Comparison of ENCODE assay signal across 18 mouse cellular contexts in the genomic region with DNA sequence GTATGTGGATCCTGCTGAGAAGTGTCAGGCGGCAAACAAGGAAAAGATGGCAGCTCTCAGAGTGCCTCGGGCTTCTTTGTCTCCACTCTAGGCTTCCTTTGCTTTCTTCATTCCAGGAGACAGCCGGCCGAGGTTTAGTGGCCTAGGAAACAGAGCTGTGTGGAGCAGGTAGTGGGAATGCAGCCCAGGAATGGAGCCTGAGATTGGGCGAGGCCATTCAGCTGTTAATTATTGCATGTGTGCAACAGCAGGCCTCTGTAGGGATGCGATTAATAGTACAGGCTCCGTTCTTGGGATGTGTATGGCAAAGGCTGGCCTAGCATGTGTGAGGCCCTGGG. TPM values are rescaled to one million over a fixed set of nuclear protein-coding genes. Genes with fewer than 3 reads are reported as not detected.
DNase-seq lines count a peak whose midpoint lies in the region; ATAC-seq and TF ChIP-seq lines count a peak whose summit lies in the region.
"Had no signal": no experiment of that assay in that cellular context is flagged by ENCODE, and none has a peak within 500 bp of the region (broad histone marks: within the 10 kb centered on the region; RNA-seq: fewer than 3 reads in every experiment).

No protein-coding gene starts in this region.

- H3K27me3 ChIP-seq in forebrain, embryonic 12.5 days: no peaks in the 10 kb centered on the region
- no peaks in the 10 kb centered on the region for H3K27me3 ChIP-seq in forebrain, postnatal 0 days (ENCODE audit: insufficient read depth, low read length)
- no peaks in the 10 kb centered on the region for H3K27me3 ChIP-seq in intestine, postnatal 0 days (replicated peaks; ENCODE audit: control insufficient read depth, insufficient read depth, low read length)
- H3K27me3 ChIP-seq: limb, embryonic 12.5 days; Patski had no signal

- H3K27ac ChIP-seq in forebrain, embryonic 12.5 days: peak overlapping the region; percentile 31
- no peak overlapping the region for H3K27ac ChIP-seq in forebrain, postnatal 0 days (ENCODE audit: low read depth, low read length)
- H3K27ac ChIP-seq in ES-E14 (ENCODE audit: insufficient read depth, low read depth, low read length, poor library complexity, severe bottlenecking): peak overlapping the region; percentile 97
- H3K27ac ChIP-seq in intestine, postnatal 0 days (ENCODE audit: low read depth, low read length): no peak overlapping the region
- H3K27ac ChIP-seq: limb, embryonic 12.5 days had no signal

- no peak overlapping the region for H3K4me2 ChIP-seq in forebrain, embryonic 12.5 days
- no peak overlapping the region for H3K4me2 ChIP-seq in forebrain, postnatal 0 days (ENCODE audit: low read depth)
- peak overlapping the region; percentile 64 for H3K4me2 ChIP-seq in intestine, postnatal 0 days (replicated peaks; ENCODE audit: low read depth)
- H3K4me2 ChIP-seq: limb, embryonic 12.5 days had no signal

- no peaks in the 10 kb centered on the region for H3K36me3 ChIP-seq in forebrain, embryonic 12.5 days (replicated peaks)
- no peaks in the 10 kb centered on the region for H3K36me3 ChIP-seq in forebrain, postnatal 0 days (ENCODE audit: insufficient read depth)
- H3K36me3 ChIP-seq in ES-E14 (ENCODE audit: control insufficient read depth, insufficient read depth, low read length, poor library complexity, severe bottlenecking): no peaks in the 10 kb centered on the region; the same call in 1 of the 2 replicates
- no peaks in the 10 kb centered on the region for H3K36me3 ChIP-seq in intestine, postnatal 0 days (ENCODE audit: control insufficient read depth, insufficient read depth)
- H3K36me3 ChIP-seq: limb, embryonic 12.5 days had no signal

- H3K4me3 ChIP-seq in forebrain, embryonic 12.5 days (replicated peaks): no peak overlapping the region
- no peak overlapping the region for H3K4me3 ChIP-seq in forebrain, postnatal 0 days (ENCODE audit: low read depth, low read length)
- peak overlapping the region; percentile 38 to 58; a peak in 2 of 4 replicates for H3K4me3 ChIP-seq in ES-E14 (ENCODE audit: insufficient read depth in 1 of 2, low read depth in 1 of 2, low read length in 2 of 2, poor library complexity in 1 of 2, severe bottlenecking in 1 of 2)
- H3K4me3 ChIP-seq in intestine, postnatal 0 days (ENCODE audit: low read depth, low read length): peak overlapping the region; percentile 42
- H3K4me3 ChIP-seq: limb, embryonic 12.5 days had no signal

- no peak for TF ChIP-seq CTCF in forebrain, postnatal 0 days (IDR thresholded peaks at IDR 0.05; ENCODE audit: low read depth)
- no peak for TF ChIP-seq CTCF in intestine, postnatal 0 days (IDR thresholded peaks at IDR 0.05; ENCODE audit: low read depth)

- no peak overlapping the region for H3K9ac ChIP-seq in forebrain, embryonic 12.5 days
- H3K9ac ChIP-seq in forebrain, postnatal 0 days: no peak overlapping the region
- peak overlapping the region; percentile 78; the same call in 1 of the 2 replicates for H3K9ac ChIP-seq in ES-E14 (ENCODE audit: insufficient read depth, low read depth, low read length, poor library complexity, severe bottlenecking)
- no peak overlapping the region for H3K9ac ChIP-seq in intestine, postnatal 0 days (ENCODE audit: low read depth, low read length)
- H3K9ac ChIP-seq: limb, embryonic 12.5 days; liver, postnatal 0 days had no signal

- H3K4me1 ChIP-seq in forebrain, embryonic 12.5 days: peaks cover 4% of the 10 kb centered on the region
- H3K4me1 ChIP-seq in forebrain, postnatal 0 days (ENCODE audit: insufficient read depth): no peaks in the 10 kb centered on the region
- H3K4me1 ChIP-seq in ES-E14 (ENCODE audit: control insufficient read depth in 2 of 2, insufficient read depth in 2 of 2, low read length in 2 of 2, poor library complexity in 1 of 2): peaks cover 14 to 21% of the 10 kb centered on the region in 2 experiments
- H3K4me1 ChIP-seq in intestine, postnatal 0 days (replicated peaks; ENCODE audit: control insufficient read depth, insufficient read depth, low read length): no peaks in the 10 kb centered on the region
- H3K4me1 ChIP-seq: limb, embryonic 12.5 days had no signal

- DNase-seq in forebrain, postnatal 0 days: no peak
- DNase-seq in ES-E14 (ENCODE audit: low read depth, low spot score): no peak
- peak; percentile 49 to 60 for DNase-seq in kidney, postnatal 36 days
- no peak for DNase-seq in natural killer cell, adult 2 months (ENCODE audit: low spot score in 2 of 2)
- DNase-seq in urinary bladder, postnatal 14 days (ENCODE audit: low spot score): no peak
- no peak for DNase-seq in adrenal gland, postnatal 4 days (ENCODE audit: low spot score in 2 of 2)
- DNase-seq: adrenal gland, adult 8-10 months; B cell, adult 2 months; heart, postnatal 14 days; liver, postnatal 0 days; right cerebral cortex, adult 18-20 months; thymus, postnatal 25 days had no signal

- no peaks in the 10 kb centered on the region for H3K9me3 ChIP-seq in forebrain, embryonic 12.5 days
- no peaks in the 10 kb centered on the region for H3K9me3 ChIP-seq in forebrain, postnatal 0 days (ENCODE audit: low read length)
- no peaks in the 10 kb centered on the region for H3K9me3 ChIP-seq in ES-E14 (ENCODE audit: control insufficient read depth, insufficient read depth, low read depth, low read length)
- no peaks in the 10 kb centered on the region for H3K9me3 ChIP-seq in intestine, postnatal 0 days (ENCODE audit: control insufficient read depth)
- H3K9me3 ChIP-seq: limb, embryonic 12.5 days had no signal

- no peak for ATAC-seq in forebrain, embryonic 12.5 days (ENCODE audit: low FRiP score)
- ATAC-seq in forebrain, postnatal 0 days: no peak
- no peak for ATAC-seq in intestine, postnatal 0 days
- ATAC-seq: liver, postnatal 0 days; Patski had no signal

- WGBS in forebrain, embryonic 12.5 days: 61% methylated on average over 7 of the region's 7 CpGs
- WGBS in forebrain, postnatal 0 days: 35% methylated on average over 7 of the region's 7 CpGs
- WGBS in intestine, postnatal 0 days: 37% methylated on average over 7 of the region's 7 CpGs

- in situ Hi-C loops in ES-E14 (cut with MboI; ENCODE audit: low sequenced_read_pairs in 2 of 2, unreplicated experiment in 2 of 2): no loop called here

TF ChIP-seq in ES-E14, 5 proteins besides CTCF, POLR2A, EP300 and RAD21:
- TF ChIP-seq ZC3H11A (IDR thresholded peaks at IDR 0.05; ENCODE audit: borderline replicate concordance, low read depth, low read length): no peak
- TF ChIP-seq HCFC1 (IDR thresholded peaks at IDR 0.05; ENCODE audit: borderline replicate concordance, insufficient read depth, low read length): no peak

RNA-seq across cellular contexts. Expression of a gene that starts 1.5 kb away (rescaled TPM):
- 5.5 and 8.2 TPM in 2 replicates for polyA plus RNA-seq in forebrain, embryonic 12.5 days (2016; fragmentation: Nextera tagmentation; extraction: Ambion mirVana)
- total RNA-seq in forebrain, postnatal 0 days (2014; rRNA removed): 7.0 and 10.5 TPM in 2 replicates
- polyA plus RNA-seq in forebrain, postnatal 0 days (2015; fragmentation: Nextera tagmentation; extraction: Ambion mirVana): 38.5 and 49.6 TPM in 2 replicates
- total RNA-seq in ES-E14 (2012; rRNA removed): 536 and 562 TPM in 2 replicates
- 521 and 623 TPM in 2 replicates for polyA plus RNA-seq in intestine, postnatal 0 days (2015; fragmentation: Nextera tagmentation; extraction: Ambion mirVana)
- 10 to 100 TPM in 1 of 2 experiments, 1 to 10 TPM in 1; 1.9 to 29.1 TPM for total RNA-seq in adrenal gland, postnatal 4 days (2021)
- polyA plus RNA-seq: limb, embryonic 12.5 days had no signal

RNA-seq across cellular contexts. Expression of a gene that starts 5.6 kb away (rescaled TPM):
- 93.1 and 96.9 TPM in 2 replicates for polyA plus RNA-seq in forebrain, embryonic 12.5 days (2016; fragmentation: Nextera tagmentation; extraction: Ambion mirVana)
- 47.0 and 64.2 TPM in 2 replicates for total RNA-seq in forebrain, postnatal 0 days (2014; rRNA removed)
- polyA plus RNA-seq in forebrain, postnatal 0 days (2015; fragmentation: Nextera tagmentation; extraction: Ambion mirVana): 68.8 and 73.3 TPM in 2 replicates
- total RNA-seq in ES-E14 (2012; rRNA removed): 105 and 123 TPM in 2 replicates
- polyA plus RNA-seq in intestine, postnatal 0 days (2015; fragmentation: Nextera tagmentation; extraction: Ambion mirVana): 56.2 and 58.1 TPM in 2 replicates
- total RNA-seq in adrenal gland, postnatal 4 days (2021): 10 to 100 TPM; 34.3 to 35.5 TPM

RNA-seq across cellular contexts. Expression of a gene that starts 12.1 kb away (rescaled TPM):
- 1.4 and 1.9 TPM in 2 replicates for polyA plus RNA-seq in forebrain, embryonic 12.5 days (2016; fragmentation: Nextera tagmentation; extraction: Ambion mirVana)
- total RNA-seq in forebrain, postnatal 0 days (2014; rRNA removed): 3.4 and 3.8 TPM in 2 replicates
- polyA plus RNA-seq in forebrain, postnatal 0 days (2015; fragmentation: Nextera tagmentation; extraction: Ambion mirVana): 2.5 and 3.0 TPM in 2 replicates
- 4.2 and 4.3 TPM in 2 replicates for total RNA-seq in ES-E14 (2012; rRNA removed)
- polyA plus RNA-seq in intestine, postnatal 0 days (2015; fragmentation: Nextera tagmentation; extraction: Ambion mirVana): 1.1 and 1.2 TPM in 2 replicates
- 1 to 10 TPM; 2.8 to 3.0 TPM for total RNA-seq in adrenal gland, postnatal 4 days (2021)
- total RNA-seq: megakaryocyte progenitor cell, adult 5-6 weeks had no signal
- polyA plus RNA-seq: limb, embryonic 12.5 days; neural tube, embryonic 14.5 days; Patski had no signal

RNA-seq across cellular contexts. Expression of a gene that starts 31.1 kb away (rescaled TPM):
- polyA plus RNA-seq in forebrain, embryonic 12.5 days (2016; fragmentation: Nextera tagmentation; extraction: Ambion mirVana): 33.0 and 41.4 TPM in 2 replicates
- 14.7 and 15.4 TPM in 2 replicates for total RNA-seq in forebrain, postnatal 0 days (2014; rRNA removed)
- polyA plus RNA-seq in forebrain, postnatal 0 days (2015; fragmentation: Nextera tagmentation; extraction: Ambion mirVana): 6.6 and 9.6 TPM in 2 replicates
- 57.1 and 71.4 TPM in 2 replicates for total RNA-seq in ES-E14 (2012; rRNA removed)
- polyA plus RNA-seq in intestine, postnatal 0 days (2015; fragmentation: Nextera tagmentation; extraction: Ambion mirVana): 18.2 and 25.8 TPM in 2 replicates
- 100 to 1,000 TPM in 1 of 2 experiments, 10 to 100 TPM in 1; 89.5 to 100 TPM for total RNA-seq in adrenal gland, postnatal 4 days (2021)

RNA-seq across cellular contexts. Expression of a gene that starts 36.6 kb away (rescaled TPM):
- polyA plus RNA-seq in forebrain, embryonic 12.5 days (2016; fragmentation: Nextera tagmentation; extraction: Ambion mirVana): 129 and 134 TPM in 2 replicates
- 96.3 and 105 TPM in 2 replicates for total RNA-seq in forebrain, postnatal 0 days (2014; rRNA removed)
- 176 and 205 TPM in 2 replicates for polyA plus RNA-seq in forebrain, postnatal 0 days (2015; fragmentation: Nextera tagmentation; extraction: Ambion mirVana)
- total RNA-seq in ES-E14 (2012; rRNA removed): 90.8 and 106 TPM in 2 replicates
- 179 TPM in 2 replicates for polyA plus RNA-seq in intestine, postnatal 0 days (2015; fragmentation: Nextera tagmentation; extraction: Ambion mirVana)
- 100 to 1,000 TPM; 101 to 116 TPM for total RNA-seq in adrenal gland, postnatal 4 days (2021)

Comparison
In these comparisons a context has a peak if more than half of its experiments do, and no peak if none do; other contexts are left out.
1. H3K27ac ChIP-seq: peak in forebrain, embryonic 12.5 days (single experiment) and ES-E14 (single experiment); none in forebrain, postnatal 0 days (single experiment) and intestine, postnatal 0 days (single experiment).
2. H3K4me3 ChIP-seq: peak in ES-E14 (2 of 2) and intestine, postnatal 0 days (single experiment); none in forebrain, embryonic 12.5 days (single experiment) and forebrain, postnatal 0 days (single experiment).
3. DNase-seq: peak in kidney, postnatal 36 days (2 of 2); none in forebrain, postnatal 0 days (single experiment), ES-E14 (single experiment), natural killer cell, adult 2 months (0 of 2), urinary bladder, postnatal 14 days (single experiment) and adrenal gland, postnatal 4 days (0 of 2).
4. RNA of a gene that starts 1.5 kb away (total RNA-seq): 536 to 562 TPM in ES-E14; 1.9 to 29.1 TPM in adrenal gland, postnatal 4 days and 7.0 to 10.5 TPM in forebrain, postnatal 0 days; every median in the first group is over 10 times any median in the second.